Mouse (Mus musculus): ENCODE results near the gene Ptprn2.

- TF ChIP-seq POLR2A (IDR thresholded peaks at IDR 0.05; ENCODE audit: borderline replicate concordance, extremely low read depth, insufficient read depth, insufficient read length, poor library complexity, severe bottlenecking) (no peak), CTCF (IDR thresholded peaks at IDR 0.05; ENCODE audit: borderline replicate concordance, extremely low read depth, insufficient read depth, insufficient read length) (no peak)
Observed at GRCm38 (mm10) chr12:116780419-116780818, 294.9 kb downstream of the Ptprn2 start.
